Mouse (Mus musculus) kidney, adult 2 months (tissue): ENCODE results near the gene Slfn9.

Source experiments
- CTCF ChIP-seq: fragments of 200-500 bp; conservative IDR thresholded peaks from 2 replicates; pipeline ENCODE4 v1.5.1; 2011; ENCODE audit warnings: low read depth, mild to moderate bottlenecking, control low read depth, low read length, moderate library complexity, mixed read lengths; ENCODE audit not compliant: insufficient read depth, insufficient read length
- POLR2A ChIP-seq: fragments of 200-500 bp; IDR thresholded peaks from one replicate; pipeline ENCODE4 v1.6.1; 2011; ENCODE audit warnings: low read depth, low read length, control low read depth

DNA sequence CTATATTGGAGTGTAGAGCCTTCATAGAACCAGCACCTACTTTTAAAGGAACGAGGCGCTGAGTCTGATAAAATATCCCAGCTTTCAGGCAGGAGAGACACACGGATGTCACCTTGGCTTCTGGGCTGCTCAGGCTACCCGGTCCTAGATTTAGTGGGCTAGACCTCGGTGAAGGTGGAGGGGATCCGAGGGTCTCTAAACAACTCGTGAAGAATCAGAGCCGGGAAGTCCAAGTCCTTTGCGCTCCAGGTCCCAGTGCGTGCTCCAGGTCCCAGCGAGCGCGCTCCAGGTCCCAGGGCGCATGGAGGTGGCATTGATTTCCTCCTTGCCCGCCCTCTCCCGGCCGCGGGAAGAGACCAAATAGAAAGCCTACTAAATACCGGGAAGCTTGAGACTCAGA, 48.2 kb upstream of the Slfn9 start:
- TF ChIP-seq CTCF: no peak
- no peak for TF ChIP-seq POLR2A
